Mouse (Mus musculus): Measurements from ENCODE around the gene Hamp2. TPM values are rescaled to one million over a fixed set of nuclear protein-coding genes. Genes with fewer than 3 reads are reported as not detected.

Gene Hamp2
- total and polyA plus RNA-seq, 2 experiments from 2014 or later, result not detected

DNA sequence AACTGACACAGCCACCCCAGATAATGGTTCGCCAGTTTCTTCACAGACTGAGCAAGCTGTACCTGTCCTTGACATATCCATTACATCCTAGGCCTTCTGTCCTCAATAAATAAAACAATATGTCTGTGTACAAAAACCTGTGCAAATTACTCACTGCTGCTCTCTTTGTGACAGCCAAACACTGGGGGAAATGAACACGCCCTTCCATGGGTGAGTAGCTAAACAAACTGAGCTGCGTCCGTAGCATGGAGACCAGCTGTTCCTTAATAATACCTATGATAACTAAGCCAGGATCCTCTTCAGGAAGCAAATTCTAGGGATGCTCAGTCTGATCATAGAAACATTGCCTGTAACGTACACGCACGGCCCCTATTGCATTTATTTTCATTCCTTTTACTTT is 35.7 kb downstream of the Hamp2 start:
- H3K9ac ChIP-seq (replicated peaks; ENCODE audit: low read depth, low read length), result no peak overlapping the region
- 80% methylated on average over 7 of the region's 7 CpGs for WGBS
- no peaks in the 10 kb centered on the region for H3K27me3 ChIP-seq (ENCODE audit: control insufficient read depth, insufficient read depth, low read length)
- no peak for DNase-seq (ENCODE audit: low spot score)
- no peak overlapping the region for H3K4me3 ChIP-seq (ENCODE audit: low read depth, low read length)
- no peak overlapping the region for H3K4me2 ChIP-seq (ENCODE audit: low read depth, low read length)
- no peaks in the 10 kb centered on the region for H3K9me3 ChIP-seq (replicated peaks; ENCODE audit: control insufficient read depth, low read length)
- no peaks in the 10 kb centered on the region for H3K36me3 ChIP-seq (replicated peaks; ENCODE audit: control insufficient read depth, insufficient read depth, low read length)
- ATAC-seq (ENCODE audit: insufficient read depth, low read depth), result no peak
- TF ChIP-seq EP300 (IDR thresholded peaks at IDR 0.05; ENCODE audit: low read depth) (no peak), CTCF (IDR thresholded peaks at IDR 0.05; ENCODE audit: low read depth) (no peak)
- H3K4me1 ChIP-seq (ENCODE audit: control insufficient read depth, insufficient read depth), result no peaks in the 10 kb centered on the region
- no peak overlapping the region for H3K27ac ChIP-seq (ENCODE audit: low read depth)

DNA sequence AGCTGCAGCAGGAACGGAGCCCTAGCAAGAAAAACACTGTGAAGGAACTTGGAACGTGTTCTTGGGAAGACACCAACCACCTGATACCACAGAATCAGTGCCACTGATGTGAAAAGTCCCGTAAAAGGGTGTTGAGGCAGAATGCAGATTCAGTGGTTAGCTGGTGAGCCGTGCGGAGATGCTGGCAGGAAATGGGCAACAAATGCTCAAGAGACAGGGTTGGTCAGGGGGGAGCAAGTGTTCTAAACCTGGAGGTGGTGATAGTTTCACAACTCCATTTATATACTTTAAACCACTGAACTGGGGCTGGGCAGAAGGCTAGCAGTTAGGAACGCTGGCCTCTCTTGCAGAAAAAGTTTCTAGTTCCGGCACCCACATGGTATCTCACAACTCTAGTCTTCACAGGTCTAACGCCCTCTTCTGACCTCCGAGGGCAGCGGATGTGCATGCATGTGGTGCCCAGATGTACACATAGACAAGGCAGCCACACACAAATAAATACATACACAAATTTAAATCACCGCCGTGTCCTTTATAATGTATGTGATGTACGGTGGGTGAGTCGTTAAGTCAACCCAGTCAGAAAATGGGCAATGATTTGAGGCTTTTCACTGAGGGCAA is 36.8 kb downstream of the Hamp2 start:
- TF ChIP-seq CTCF (IDR thresholded peaks at IDR 0.05; ENCODE audit: low read depth), result no peak
- TF ChIP-seq EP300 (IDR thresholded peaks at IDR 0.05; ENCODE audit: low read depth), result no peak
- WGBS, result 75% methylated on average over 14 of the region's 14 CpGs
- Histone ChIP-seq H3K4me1 (ENCODE audit: control insufficient read depth, insufficient read depth) (no peaks in the 10 kb centered on the region), H3K4me2 (ENCODE audit: low read depth, low read length) (no peak overlapping the region), H3K36me3 (replicated peaks; ENCODE audit: control insufficient read depth, insufficient read depth, low read length) (no peaks in the 10 kb centered on the region), H3K27me3 (ENCODE audit: control insufficient read depth, insufficient read depth, low read length) (no peaks in the 10 kb centered on the region), H3K4me3 (ENCODE audit: low read depth, low read length) (no peak overlapping the region), H3K9me3 (replicated peaks; ENCODE audit: control insufficient read depth, low read length) (no peaks in the 10 kb centered on the region), H3K9ac (replicated peaks; ENCODE audit: low read depth, low read length) (no peak overlapping the region), H3K27ac (ENCODE audit: low read depth) (no peak overlapping the region)
- DNase-seq (ENCODE audit: low spot score) (no peak), ATAC-seq (ENCODE audit: insufficient read depth, low read depth) (no peak)

DNA sequence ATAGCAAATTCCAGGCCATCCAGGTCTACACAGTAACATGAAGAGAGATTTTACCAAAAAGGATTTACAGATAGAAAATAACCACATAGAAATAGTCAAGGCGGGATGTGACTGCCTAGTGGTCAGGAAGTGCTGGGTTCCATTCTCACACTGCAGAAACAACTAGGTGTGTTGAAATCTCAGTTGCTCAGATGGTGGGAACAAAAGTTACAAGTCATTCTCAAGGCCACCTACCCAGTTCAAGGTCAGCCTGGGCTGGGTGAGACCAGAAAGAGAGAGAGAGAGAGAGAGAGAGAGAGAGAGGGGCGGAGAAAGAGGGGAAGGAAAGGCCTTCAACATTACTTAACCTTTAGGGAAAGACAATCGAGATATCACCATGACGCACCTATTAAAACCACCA is 37.6 kb downstream of the Hamp2 start:
- Histone ChIP-seq H3K27me3 (ENCODE audit: control insufficient read depth, insufficient read depth, low read length) (no peaks in the 10 kb centered on the region), H3K36me3 (replicated peaks; ENCODE audit: control insufficient read depth, insufficient read depth, low read length) (no peaks in the 10 kb centered on the region), H3K4me3 (ENCODE audit: low read depth, low read length) (no peak overlapping the region), H3K9me3 (replicated peaks; ENCODE audit: control insufficient read depth, low read length) (no peaks in the 10 kb centered on the region), H3K4me2 (ENCODE audit: low read depth, low read length) (no peak overlapping the region), H3K27ac (ENCODE audit: low read depth) (no peak overlapping the region), H3K4me1 (ENCODE audit: control insufficient read depth, insufficient read depth) (no peaks in the 10 kb centered on the region), H3K9ac (replicated peaks; ENCODE audit: low read depth, low read length) (no peak overlapping the region)
- no peak for ATAC-seq (ENCODE audit: insufficient read depth, low read depth)
- WGBS, result 78% methylated on average over 4 of the region's 4 CpGs
- no peak for DNase-seq (ENCODE audit: low spot score)
- TF ChIP-seq CTCF (IDR thresholded peaks at IDR 0.05; ENCODE audit: low read depth) (no peak), EP300 (IDR thresholded peaks at IDR 0.05; ENCODE audit: low read depth) (no peak)

DNA sequence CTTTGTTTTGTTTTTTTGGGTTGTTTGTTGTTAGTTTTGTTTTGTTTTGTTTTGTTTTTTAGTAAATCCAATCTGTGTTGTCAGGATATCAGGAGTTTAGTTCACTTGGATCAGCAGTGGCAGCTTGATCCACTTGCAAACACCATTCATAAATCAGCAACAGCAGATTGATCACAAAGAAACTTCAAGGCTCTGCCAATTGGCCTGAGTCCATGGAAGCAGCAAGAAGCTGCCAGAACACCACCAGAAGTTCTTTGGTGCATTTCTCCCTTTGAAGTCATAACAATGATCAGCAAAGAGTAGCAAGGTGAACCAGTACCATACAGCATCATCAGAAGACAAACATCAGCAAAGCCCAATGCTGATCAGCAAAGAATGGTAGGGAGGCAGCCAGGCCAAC is 40.4 kb downstream of the Hamp2 start:
- TF ChIP-seq EP300 (IDR thresholded peaks at IDR 0.05; ENCODE audit: low read depth), result no peak
- no peak for DNase-seq (ENCODE audit: low spot score)
- H3K4me1 ChIP-seq (ENCODE audit: control insufficient read depth, insufficient read depth), result no peaks in the 10 kb centered on the region
- 0 out of 2 replicates have a peak, but pooled peaks cover 6% of the 10 kb centered on the region for H3K27me3 ChIP-seq (ENCODE audit: control insufficient read depth, insufficient read depth, low read length)
- no peak overlapping the region for H3K27ac ChIP-seq (ENCODE audit: low read depth)
- no peak for ATAC-seq (ENCODE audit: insufficient read depth, low read depth)
- H3K9me3 ChIP-seq (replicated peaks; ENCODE audit: control insufficient read depth, low read length), result no peaks in the 10 kb centered on the region
- H3K9ac ChIP-seq (replicated peaks; ENCODE audit: low read depth, low read length), result no peak overlapping the region
- H3K4me2 ChIP-seq (ENCODE audit: low read depth, low read length), result no peak overlapping the region
- H3K36me3 ChIP-seq (replicated peaks; ENCODE audit: control insufficient read depth, insufficient read depth, low read length), result no peaks in the 10 kb centered on the region
- H3K4me3 ChIP-seq (ENCODE audit: low read depth, low read length), result no peak overlapping the region

DNA sequence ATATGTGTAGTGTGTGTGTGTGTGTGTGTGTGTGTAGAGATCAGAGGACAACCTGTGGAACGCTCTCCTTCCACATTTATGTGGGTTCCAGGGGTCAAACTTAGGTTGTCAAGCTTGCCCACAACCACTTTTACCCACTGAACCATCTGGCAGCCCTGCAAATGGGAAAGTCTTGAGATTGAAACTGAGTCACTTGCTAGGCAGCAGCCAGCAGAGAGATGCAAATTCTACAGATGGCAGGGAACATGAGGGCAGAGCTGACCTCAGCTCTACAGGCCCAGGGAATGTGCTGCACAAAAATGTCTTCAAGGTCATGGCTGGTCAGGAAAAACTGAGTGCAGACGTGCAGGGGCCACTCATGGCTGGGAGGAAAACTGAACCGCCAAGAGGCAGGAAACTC is 43.1 kb downstream of the Hamp2 start:
- Histone ChIP-seq H3K9me3 (replicated peaks; ENCODE audit: control insufficient read depth, low read length) (no peaks in the 10 kb centered on the region), H3K36me3 (replicated peaks; ENCODE audit: control insufficient read depth, insufficient read depth, low read length) (no peaks in the 10 kb centered on the region), H3K9ac (replicated peaks; ENCODE audit: low read depth, low read length) (no peak overlapping the region), H3K4me1 (ENCODE audit: control insufficient read depth, insufficient read depth) (no peaks in the 10 kb centered on the region), H3K4me3 (ENCODE audit: low read depth, low read length) (no peak overlapping the region), H3K27ac (ENCODE audit: low read depth) (no peak overlapping the region), H3K27me3 (ENCODE audit: control insufficient read depth, insufficient read depth, low read length) (0 out of 2 replicates have a peak, but pooled peaks cover 6% of the 10 kb centered on the region), H3K4me2 (ENCODE audit: low read depth, low read length) (no peak overlapping the region)
- DNase-seq (ENCODE audit: low spot score) (no peak), ATAC-seq (ENCODE audit: insufficient read depth, low read depth) (no peak)
- WGBS, result 53% methylated on average over 3 of the region's 3 CpGs
- TF ChIP-seq CTCF (IDR thresholded peaks at IDR 0.05; ENCODE audit: low read depth) (no peak), EP300 (IDR thresholded peaks at IDR 0.05; ENCODE audit: low read depth) (no peak)

DNA sequence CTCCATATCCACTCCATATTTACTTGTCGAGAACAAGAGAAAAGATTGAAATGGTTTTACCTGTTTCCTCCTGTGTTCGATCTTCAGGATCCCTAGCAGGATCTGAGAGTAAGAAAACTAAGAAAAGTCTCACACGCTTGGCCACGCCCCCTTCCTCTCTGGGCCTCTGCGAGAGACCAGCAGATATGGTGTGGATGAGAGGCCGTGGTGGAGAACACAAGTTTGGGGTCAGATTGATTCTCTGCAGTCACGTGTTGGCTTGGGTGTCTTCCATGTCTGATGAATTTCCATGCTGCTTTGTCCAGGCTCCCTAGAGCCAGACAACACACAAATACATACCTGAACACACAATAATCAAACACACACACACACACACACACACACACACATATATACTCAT is 44.3 kb downstream of the Hamp2 start, which contains the start of gene Cd22:
Gene Cd22, minus strand, starts transcription at position 167 of the 400 bp plus-strand sequence.
- 40% methylated on average over 7 of the region's 7 CpGs for WGBS
- ATAC-seq (ENCODE audit: insufficient read depth, low read depth), result no peak

More for the DNA sequence above, 44.3 kb downstream of the Hamp2 start, which contains the start of gene Cd22:
- H3K36me3 ChIP-seq (replicated peaks; ENCODE audit: control insufficient read depth, insufficient read depth, low read length), result no peaks in the 10 kb centered on the region
- H3K9ac ChIP-seq (replicated peaks; ENCODE audit: low read depth, low read length), result no peak within 1 kb of the TSS
- no peak for DNase-seq (ENCODE audit: low spot score)
- no peak for TF ChIP-seq CTCF (IDR thresholded peaks at IDR 0.05; ENCODE audit: low read depth)
- no peak for TF ChIP-seq EP300 (IDR thresholded peaks at IDR 0.05; ENCODE audit: low read depth)
- no peaks in the 10 kb centered on the region for H3K4me1 ChIP-seq (ENCODE audit: control insufficient read depth, insufficient read depth)
- no peaks in the 10 kb centered on the region for H3K9me3 ChIP-seq (replicated peaks; ENCODE audit: control insufficient read depth, low read length)
- H3K4me2 ChIP-seq (ENCODE audit: low read depth, low read length), result no peak within 1 kb of the TSS
- H3K27ac ChIP-seq (ENCODE audit: low read depth), result no peak within 1 kb of the TSS
- H3K27me3 ChIP-seq (ENCODE audit: control insufficient read depth, insufficient read depth, low read length), result 0 out of 2 replicates have a peak, but pooled peaks cover 6% of the 10 kb centered on the region
- H3K4me3 ChIP-seq (ENCODE audit: low read depth, low read length), result no peak within 1 kb of the TSS
